Mouse (Mus musculus): ENCODE data around the gene Meox1.

Meox1 gene

DNA sequence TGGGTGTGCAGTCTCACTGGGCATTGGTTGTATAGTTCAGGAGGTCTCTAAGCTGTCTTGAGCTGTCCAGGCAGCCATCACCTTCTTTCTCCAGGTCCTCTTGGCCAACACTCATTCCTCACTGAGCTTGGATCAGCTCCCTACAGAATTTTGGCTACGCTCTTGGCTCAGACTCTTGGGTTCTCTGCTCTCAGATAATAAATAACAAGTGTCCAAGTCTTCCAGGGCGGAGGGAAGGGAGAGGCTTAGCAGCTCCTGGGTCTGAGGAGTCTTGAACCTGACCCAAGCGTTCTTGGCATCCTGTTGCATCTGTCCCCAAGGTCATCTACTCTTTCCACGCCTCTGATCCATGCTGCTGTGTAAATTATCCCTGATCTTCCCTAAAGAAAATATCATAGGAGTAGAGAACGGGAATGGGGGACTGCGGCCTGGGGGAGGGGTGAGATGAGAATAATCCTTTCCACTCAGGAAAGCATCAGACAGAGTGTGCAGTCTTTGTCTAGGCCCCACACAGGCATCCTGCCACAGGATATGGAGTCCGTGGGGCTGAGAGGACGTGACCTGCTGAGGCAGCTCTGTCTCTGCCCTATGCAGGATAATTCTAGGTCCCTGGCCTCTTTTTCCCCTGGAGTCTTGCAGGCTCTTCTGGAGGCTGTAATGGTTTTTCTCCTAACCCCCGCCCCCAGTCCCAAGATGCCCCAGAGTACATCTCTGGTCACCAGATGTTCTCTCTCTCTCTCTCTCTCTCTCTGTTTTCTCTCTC lies 38.0 kb downstream of the Meox1 start:
- no peak for DNase-seq (ENCODE audit: low spot score in 2 of 2)

DNA sequence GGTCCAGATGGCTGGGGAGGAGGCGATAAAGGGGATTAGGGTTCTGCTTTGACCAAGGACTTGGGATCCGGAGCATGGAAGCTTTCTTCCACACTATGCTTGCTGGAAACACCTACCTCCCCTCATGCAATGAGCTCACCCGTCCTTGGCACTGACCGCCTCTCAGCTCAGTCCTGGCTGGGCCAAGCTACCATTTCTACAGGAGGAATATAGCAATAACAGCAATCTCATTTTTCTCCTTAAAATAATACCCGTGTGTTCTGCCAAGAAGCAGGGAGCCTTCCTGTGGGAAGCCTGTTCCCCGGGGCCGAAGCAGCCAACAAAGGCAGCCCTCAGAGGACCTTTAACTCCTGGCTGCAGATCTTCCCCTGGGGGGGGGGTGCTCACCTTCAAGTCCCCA lies 43.1 kb downstream of the Meox1 start:
- DNase-seq (ENCODE audit: low spot score in 2 of 2) = no peak

DNA sequence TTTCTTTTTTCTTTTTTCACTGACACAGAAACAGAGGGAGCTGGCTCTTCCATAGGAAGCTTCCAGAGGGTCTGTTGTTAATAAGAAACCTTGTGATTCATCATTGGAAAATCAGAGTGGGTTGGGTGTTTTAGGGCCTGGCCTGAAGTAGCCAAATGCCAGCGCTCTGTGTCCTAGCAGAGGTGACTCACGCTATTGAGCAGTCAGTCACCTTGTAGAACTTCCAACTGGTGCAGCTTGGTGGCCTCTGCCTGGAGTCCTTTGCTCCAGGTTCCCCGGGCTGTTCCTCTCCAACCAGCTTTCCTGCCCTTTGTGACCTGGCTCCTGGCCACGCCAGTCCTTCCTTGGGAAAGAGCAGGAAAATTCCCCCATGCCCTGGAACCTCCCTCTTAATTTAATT lies 44.9 kb downstream of the Meox1 start:
- DNase-seq (ENCODE audit: low spot score in 2 of 2) = no peak

DNA sequence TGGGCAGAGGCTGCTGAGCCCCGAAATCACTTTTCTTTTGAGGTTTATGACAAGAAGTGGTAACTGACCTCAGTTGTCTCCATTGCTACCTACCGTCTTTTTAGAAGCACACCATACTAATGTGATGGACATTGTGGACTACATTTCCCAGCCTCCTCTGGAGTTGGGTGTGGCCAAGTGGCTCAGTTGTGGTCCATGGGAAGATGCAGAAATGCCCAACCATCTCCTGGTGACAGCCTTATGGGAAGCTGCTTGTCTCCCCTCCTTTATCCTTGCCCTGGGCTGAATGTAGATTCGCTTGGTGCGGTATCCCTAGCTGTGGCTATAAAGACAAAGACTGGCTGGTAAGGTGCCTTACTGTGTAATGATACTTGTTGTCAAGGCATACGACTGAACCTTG lies 46.7 kb downstream of the Meox1 start:
- DNase-seq (ENCODE audit: low spot score in 2 of 2) = no peak

DNA sequence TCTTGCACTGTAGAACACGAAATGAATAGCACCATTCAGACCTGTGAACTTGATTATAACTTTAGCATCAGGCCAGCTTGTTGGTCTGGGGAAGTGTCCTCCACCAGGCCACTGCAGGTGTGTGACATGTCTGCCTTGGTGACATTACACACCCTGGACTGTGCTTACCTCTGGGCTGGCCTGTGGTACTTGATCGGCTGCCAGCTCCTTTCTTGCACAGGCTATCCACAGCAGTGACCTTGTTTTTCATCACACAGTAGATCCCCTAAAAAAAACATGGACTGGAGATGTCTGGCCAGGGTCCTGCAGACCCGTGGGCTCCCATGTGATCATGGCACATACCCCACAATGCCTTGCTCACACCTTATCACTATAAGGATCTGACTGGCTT lies 51.4 kb downstream of the Meox1 start:
- DNase-seq (ENCODE audit: low spot score in 2 of 2) = no peak

DNA sequence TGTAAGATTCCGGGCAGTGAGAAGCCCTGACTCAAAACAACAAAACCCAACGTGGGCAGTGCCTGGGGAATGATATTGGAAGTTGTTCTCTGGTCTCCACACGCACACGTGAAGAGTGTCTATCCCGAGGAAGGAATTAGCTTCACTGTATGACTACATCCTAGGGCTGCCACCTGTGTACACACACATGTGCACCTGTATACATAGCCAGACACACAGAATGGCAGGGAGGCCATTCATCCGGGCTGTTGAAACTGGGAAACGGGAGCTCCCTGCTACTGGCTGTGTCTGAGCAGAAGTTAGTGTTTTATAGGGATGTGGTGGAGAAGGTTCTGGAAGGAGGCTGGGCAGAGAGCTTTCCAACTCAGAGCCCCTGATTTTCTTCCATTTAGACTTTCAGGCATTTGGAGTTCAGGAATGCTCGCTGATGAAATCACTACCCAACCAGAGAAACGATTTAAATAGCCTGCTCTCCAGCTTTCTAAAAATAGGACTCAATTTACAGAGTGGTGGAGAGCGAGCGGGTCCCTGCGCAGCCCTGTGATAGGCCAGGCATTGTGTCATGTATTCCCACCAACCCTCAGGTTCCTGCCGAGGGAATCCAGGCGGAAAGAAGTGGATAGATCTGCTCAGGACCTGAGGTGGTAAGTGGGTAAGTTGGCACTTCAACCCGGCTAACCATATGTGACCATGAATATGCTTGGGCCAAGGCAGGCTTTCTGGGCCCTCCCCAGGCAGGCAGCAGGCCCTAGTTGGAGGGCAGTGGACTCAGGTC lies 52.0 kb downstream of the Meox1 start:
- DNase-seq (ENCODE audit: low spot score in 2 of 2) = no peak

DNA sequence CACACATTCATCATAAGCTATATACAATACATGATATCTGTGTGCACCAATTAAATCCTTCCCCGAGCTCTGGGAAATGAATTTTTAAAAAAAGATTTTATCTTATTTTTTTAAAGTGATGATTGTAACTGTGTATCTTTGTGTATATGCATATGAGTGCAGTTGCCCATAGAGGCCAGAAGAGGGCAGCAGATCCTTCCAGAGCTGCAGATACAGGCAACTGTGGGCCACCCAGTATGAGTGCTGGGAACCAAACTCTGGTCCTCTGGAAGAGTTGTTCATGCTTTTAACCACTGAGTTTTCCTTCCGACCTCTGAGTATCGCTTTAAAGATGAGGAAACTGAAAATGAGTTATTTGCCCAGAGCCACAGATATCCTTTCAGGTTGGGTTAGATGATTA lies 53.8 kb downstream of the Meox1 start:
- DNase-seq (ENCODE audit: low spot score in 2 of 2) = no peak

DNA sequence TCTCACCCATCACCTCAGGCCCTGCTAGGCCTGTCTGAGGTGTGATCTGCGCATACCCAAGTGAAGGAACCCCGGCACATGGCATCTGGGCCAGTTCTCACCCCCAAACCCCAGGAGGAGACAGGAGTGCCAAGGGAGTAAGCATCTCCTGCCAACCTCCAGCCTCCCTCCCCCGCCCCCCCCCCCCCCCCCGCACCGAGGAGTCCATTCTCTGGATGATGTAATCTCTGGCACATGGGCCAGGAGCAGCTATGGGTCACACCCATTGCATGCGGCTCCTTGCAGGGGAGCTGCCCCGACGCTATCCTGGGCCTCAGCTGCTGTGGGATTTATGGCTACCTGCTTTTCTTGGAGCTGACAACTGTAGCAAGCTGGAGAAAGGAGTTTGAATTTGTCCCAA lies 54.7 kb downstream of the Meox1 start:
- no peak for DNase-seq (ENCODE audit: low spot score in 2 of 2)

DNA sequence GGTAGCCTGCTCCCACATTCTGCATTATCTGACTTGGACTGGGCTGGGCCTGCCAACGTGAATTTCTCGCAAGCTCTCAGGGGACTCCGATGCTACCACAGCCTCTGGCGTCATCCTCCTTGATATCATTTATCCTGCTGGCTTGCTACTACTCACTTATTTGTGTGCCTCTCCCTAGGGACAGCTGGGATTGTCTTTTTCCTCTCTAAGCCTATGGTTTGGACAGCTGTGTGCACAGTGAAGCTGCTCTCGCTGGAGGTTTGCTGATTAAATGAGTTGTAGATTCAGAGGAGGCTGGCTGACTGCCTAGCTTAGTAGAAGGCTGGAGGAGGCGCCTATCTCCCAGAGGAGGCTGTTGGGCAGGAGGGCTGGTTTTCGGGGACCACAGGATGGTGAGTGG lies 62.2 kb downstream of the Meox1 start:
- no peak for DNase-seq (ENCODE audit: low spot score in 2 of 2)

DNA sequence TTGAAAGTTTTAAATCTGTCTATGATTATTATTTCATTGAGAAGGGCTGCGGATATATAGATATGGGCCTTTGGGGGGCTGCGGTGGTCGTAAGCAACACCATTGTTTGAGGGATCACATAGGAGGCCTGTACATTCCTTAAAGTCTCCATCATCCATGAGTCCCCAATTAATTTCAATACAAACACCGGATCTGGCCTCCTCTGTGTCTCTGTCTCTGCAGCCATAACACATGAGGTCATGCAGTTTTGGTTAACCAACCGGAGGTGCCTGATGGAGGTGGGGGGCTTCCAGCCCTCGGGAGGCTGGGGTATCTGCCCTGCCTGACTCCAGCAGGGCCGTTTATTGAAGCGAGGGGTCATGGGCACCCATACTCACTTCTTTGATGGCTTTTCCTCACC lies 63.6 kb downstream of the Meox1 start:
- no peak for DNase-seq (ENCODE audit: low spot score in 2 of 2)

DNA sequence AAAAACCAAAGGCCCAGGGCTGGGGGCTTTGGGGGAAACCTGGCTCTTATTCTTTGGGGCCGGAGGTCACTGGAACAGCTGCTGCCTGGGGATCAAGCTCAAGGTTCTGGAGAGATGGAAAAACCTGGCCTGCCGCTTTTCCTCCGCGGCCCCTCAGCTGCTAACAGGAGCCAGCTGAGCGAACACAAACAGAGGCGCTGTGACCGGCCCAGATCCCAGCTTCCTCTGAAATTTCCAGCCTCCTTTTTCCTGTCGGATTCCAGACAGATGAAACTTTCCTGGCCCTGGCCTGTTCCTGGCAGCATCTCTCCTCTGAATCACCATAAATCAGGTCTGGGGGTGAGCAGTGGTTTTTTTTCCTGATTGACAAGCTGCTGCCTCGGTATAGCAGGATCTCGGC lies 64.1 kb downstream of the Meox1 start:
- DNase-seq (ENCODE audit: low spot score in 2 of 2) = no peak

DNA sequence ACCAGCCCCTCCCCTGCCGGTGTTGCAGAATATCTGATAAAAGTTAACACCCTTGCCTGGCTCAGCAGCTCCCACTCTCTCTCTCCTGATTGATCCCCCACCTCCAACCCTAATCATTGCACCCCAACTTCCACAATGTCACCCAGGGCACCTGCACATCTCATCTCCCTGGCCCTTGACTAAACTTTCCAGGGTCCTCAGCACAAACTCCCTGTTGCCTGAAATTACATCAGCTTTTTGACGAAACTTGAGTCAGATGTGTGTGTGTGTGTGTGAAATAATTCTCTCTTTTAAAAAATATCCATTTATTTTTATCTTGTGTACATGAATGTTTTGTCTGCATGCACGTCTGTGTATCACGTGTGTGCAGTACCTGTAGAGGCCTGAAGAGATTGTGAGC lies 65.5 kb downstream of the Meox1 start:
- DNase-seq (ENCODE audit: low spot score in 2 of 2) = no peak
